In the genomic region with DNA sequence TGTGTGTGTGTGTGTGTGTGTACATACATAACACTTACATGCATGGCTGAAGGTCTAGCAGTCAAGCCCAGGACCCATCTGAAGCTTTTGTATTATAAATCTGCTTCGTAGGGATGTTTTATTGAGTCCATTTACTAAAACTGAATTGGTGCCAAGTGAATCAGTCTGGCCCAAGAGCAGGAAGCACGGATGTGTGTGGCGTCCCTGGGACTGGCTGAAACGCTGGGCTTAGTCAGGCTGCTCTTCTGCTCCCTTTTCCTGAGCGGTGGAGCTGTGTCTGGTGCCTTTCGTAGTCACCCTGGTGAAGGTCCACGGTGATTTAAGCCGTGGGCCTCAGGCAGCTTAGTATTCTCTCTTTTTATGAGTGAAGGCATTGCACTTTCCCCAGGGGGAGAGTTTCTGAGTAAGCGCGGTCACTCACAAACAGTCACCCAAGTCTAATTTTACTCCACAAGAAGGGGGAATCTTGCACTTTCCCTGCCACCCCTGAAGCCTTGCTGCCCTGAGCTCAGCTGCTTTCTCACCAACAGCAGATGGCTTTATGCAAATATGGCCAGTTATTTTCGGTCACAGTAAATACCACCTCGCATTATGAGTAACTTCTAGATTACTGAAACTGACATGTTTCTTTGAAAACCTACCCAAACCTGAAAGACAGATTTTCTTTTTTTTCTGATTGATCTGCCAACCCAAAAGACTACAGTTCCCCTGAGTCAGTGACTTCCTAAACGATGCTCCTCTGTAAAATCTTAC, we compare ENCODE assay signal across 9 mouse cellular contexts.
DNase-seq lines count a peak whose midpoint lies in the region; ATAC-seq and TF ChIP-seq lines count a peak whose summit lies in the region.
"Had no signal": no experiment of that assay in that cellular context is flagged by ENCODE, and none has a peak within 500 bp of the region (broad histone marks: within the 10 kb centered on the region; RNA-seq: fewer than 3 reads in every experiment).

No protein-coding gene starts in this region.

- no peak overlapping the region for H3K4me3 ChIP-seq in heart, embryonic 13.5 days
- H3K4me3 ChIP-seq in stomach, embryonic 15.5 days (replicated peaks): no peak overlapping the region
- no peak overlapping the region for H3K4me3 ChIP-seq in stomach, postnatal 0 days (ENCODE audit: low read depth, low read length)
- H3K4me3 ChIP-seq in stomach, embryonic 16.5 days (replicated peaks; ENCODE audit: low read length): no peak overlapping the region
- H3K4me3 ChIP-seq: lung, embryonic 15.5 days had no signal

- 61% methylated on average over 13 of the region's 13 CpGs for WGBS in heart, embryonic 13.5 days
- 53% methylated on average over 13 of the region's 13 CpGs for WGBS in stomach, embryonic 15.5 days
- WGBS in stomach, postnatal 0 days: 49% methylated on average over 13 of the region's 13 CpGs
- 68% methylated on average over 13 of the region's 13 CpGs for WGBS in stomach, embryonic 16.5 days

- H3K36me3 ChIP-seq in heart, embryonic 13.5 days: peaks cover 14% of the 10 kb centered on the region
- no peaks in the 10 kb centered on the region for H3K36me3 ChIP-seq in stomach, embryonic 15.5 days
- H3K36me3 ChIP-seq in stomach, postnatal 0 days (ENCODE audit: control insufficient read depth, insufficient read depth, low read length): peaks cover 4% of the 10 kb centered on the region; the same call in 1 of the 2 replicates
- H3K36me3 ChIP-seq in stomach, embryonic 16.5 days (ENCODE audit: control insufficient read depth, insufficient read depth, low read length): 0 out of 2 replicates have a peak, but pooled peaks cover 6% of the 10 kb centered on the region
- H3K36me3 ChIP-seq: lung, embryonic 15.5 days had no signal

- DNase-seq in heart, postnatal 25 days (ENCODE audit: low spot score): no peak
- no peak for DNase-seq in stomach, postnatal 0 days (ENCODE audit: low spot score)
- peak; percentile 19 for DNase-seq in heart, postnatal 4 days
- no peak for DNase-seq in urinary bladder, postnatal 36 days (ENCODE audit: low spot score in 2 of 2)
- DNase-seq in thymus, postnatal 14 days: no peak

- ATAC-seq in heart, embryonic 13.5 days (ENCODE audit: extremely low read depth, insufficient number of reproducible peaks, low FRiP score, low TSS enrichment): no peak
- no peak; the same call in 1 of the 2 replicates for ATAC-seq in stomach, embryonic 15.5 days (ENCODE audit: insufficient read depth, low FRiP score, low read depth)
- no peak for ATAC-seq in stomach, postnatal 0 days (ENCODE audit: low FRiP score, low TSS enrichment)
- ATAC-seq in stomach, embryonic 16.5 days (ENCODE audit: insufficient read depth, low FRiP score): no peak

- H3K4me1 ChIP-seq in heart, embryonic 13.5 days: peaks cover 15% of the 10 kb centered on the region
- no peaks in the 10 kb centered on the region for H3K4me1 ChIP-seq in stomach, embryonic 15.5 days
- no peaks in the 10 kb centered on the region for H3K4me1 ChIP-seq in stomach, postnatal 0 days (replicated peaks; ENCODE audit: control insufficient read depth, insufficient read depth)
- no peaks in the 10 kb centered on the region for H3K4me1 ChIP-seq in stomach, embryonic 16.5 days (ENCODE audit: control insufficient read depth, insufficient read depth, low read length)
- H3K4me1 ChIP-seq: lung, embryonic 15.5 days had no signal

- TF ChIP-seq EP300 in stomach, postnatal 0 days (optimal IDR thresholded peaks at IDR 0.05): no peak

- intact Hi-C loops in heart, postnatal 25 days (cut with DNase I): no loop called here

- no peak for TF ChIP-seq CTCF in stomach, postnatal 0 days (IDR thresholded peaks at IDR 0.05; ENCODE audit: low read depth)

- no peaks in the 10 kb centered on the region for H3K9me3 ChIP-seq in heart, embryonic 13.5 days
- no peaks in the 10 kb centered on the region for H3K9me3 ChIP-seq in stomach, embryonic 15.5 days
- H3K9me3 ChIP-seq in stomach, postnatal 0 days (ENCODE audit: control insufficient read depth, low read length): no peaks in the 10 kb centered on the region
- no peaks in the 10 kb centered on the region for H3K9me3 ChIP-seq in stomach, embryonic 16.5 days (replicated peaks; ENCODE audit: control insufficient read depth, low read length)
- H3K9me3 ChIP-seq: lung, embryonic 15.5 days had no signal

- 0 out of 2 replicates have a peak overlapping the region, but pooled peaks have one; percentile 21 for H3K27ac ChIP-seq in heart, embryonic 13.5 days (replicated peaks)
- H3K27ac ChIP-seq in stomach, embryonic 15.5 days: peak overlapping the region; percentile 16; the same call in 1 of the 2 replicates
- no peak overlapping the region for H3K27ac ChIP-seq in stomach, postnatal 0 days (replicated peaks)
- H3K27ac ChIP-seq in stomach, embryonic 16.5 days (ENCODE audit: low read length): peak overlapping the region; percentile 14; the same call in 1 of the 2 replicates
- H3K27ac ChIP-seq: lung, embryonic 15.5 days had no signal

- no peak overlapping the region for H3K4me2 ChIP-seq in heart, embryonic 13.5 days
- H3K4me2 ChIP-seq in stomach, embryonic 15.5 days: no peak overlapping the region
- H3K4me2 ChIP-seq in stomach, postnatal 0 days (replicated peaks; ENCODE audit: low read depth): no peak overlapping the region
- H3K4me2 ChIP-seq in stomach, embryonic 16.5 days (ENCODE audit: low read depth, low read length): no peak overlapping the region
- H3K4me2 ChIP-seq: lung, embryonic 15.5 days had no signal

- no peak overlapping the region for H3K9ac ChIP-seq in heart, embryonic 13.5 days
- H3K9ac ChIP-seq in stomach, embryonic 15.5 days: no peak overlapping the region
- no peak overlapping the region for H3K9ac ChIP-seq in stomach, postnatal 0 days (ENCODE audit: low read length)
- no peak overlapping the region for H3K9ac ChIP-seq in stomach, embryonic 16.5 days (ENCODE audit: low read length)
- H3K9ac ChIP-seq: lung, embryonic 15.5 days had no signal

- 0 out of 2 replicates have a peak, but pooled peaks cover 2% of the 10 kb centered on the region for H3K27me3 ChIP-seq in heart, embryonic 13.5 days (replicated peaks)
- no peaks in the 10 kb centered on the region for H3K27me3 ChIP-seq in stomach, embryonic 15.5 days (replicated peaks)
- H3K27me3 ChIP-seq in stomach, postnatal 0 days (ENCODE audit: control insufficient read depth, insufficient read depth, low read length): no peaks in the 10 kb centered on the region
- no peaks in the 10 kb centered on the region for H3K27me3 ChIP-seq in stomach, embryonic 16.5 days (ENCODE audit: control insufficient read depth, insufficient read depth, low read length)
- H3K27me3 ChIP-seq: lung, embryonic 15.5 days had no signal
